Mouse (Mus musculus): Measurements from ENCODE around the gene Ccdc187. TPM values are rescaled to one million over a fixed set of nuclear protein-coding genes. Genes with fewer than 3 reads are reported as not detected.

Gene Ccdc187
- total and polyA plus RNA-seq, 3 experiments: not detected

GRCm38 (mm10) chr2:26311936-26312335 lies 17.6 kb upstream of the Ccdc187 start:
- Histone ChIP-seq H3K9me3 (replicated peaks; ENCODE audit: low read length) (no peaks in the 10 kb centered on the region), H3K9ac (ENCODE audit: insufficient read depth, low read depth) (no peak overlapping the region), H3K79me2 (replicated peaks; ENCODE audit: control insufficient read depth, extremely low read depth, insufficient read depth, poor library complexity, severe bottlenecking) (no peaks in the 10 kb centered on the region), H3K4me1 (ENCODE audit: control insufficient read depth in 1 of 2, insufficient read depth in 2 of 2) (peaks cover 14 to 30% of the 10 kb centered on the region in 2 experiments), H3K27ac (ENCODE audit: insufficient read depth, low read depth) (no peak overlapping the region), H3K4me3 (replicated peaks in 1 of 3; ENCODE audit: low read depth in 2 of 3, low read length in 2 of 3, poor library complexity in 1 of 3) (no peak overlapping the region), H3K27me3 (replicated peaks) (peaks cover 37% of the 10 kb centered on the region), H3K4me2 (ENCODE audit: insufficient read depth, low read depth, poor library complexity, severe bottlenecking) (no peak overlapping the region), H3K36me3 (replicated peaks in 1 of 2; ENCODE audit: control insufficient read depth in 1 of 2, insufficient read depth in 1 of 2, low read length in 1 of 2) (no peaks in the 10 kb centered on the region)
- TF ChIP-seq ZMIZ1 (IDR thresholded peaks at IDR 0.05; ENCODE audit: low read depth, low read length) (no peak), MAX (IDR thresholded peaks at IDR 0.05; ENCODE audit: low read length) (no peak), IRF4 (IDR thresholded peaks at IDR 0.05; ENCODE audit: low read depth, low read length) (no peak), MAZ (IDR thresholded peaks at IDR 0.05; ENCODE audit: low read depth, low read length) (no peak), ZNF384 (IDR thresholded peaks at IDR 0.05; ENCODE audit: low read depth, low read length) (no peak), UBTF (IDR thresholded peaks at IDR 0.05; ENCODE audit: low read depth, low read length) (no peak), POLR2AphosphoS2 (IDR thresholded peaks at IDR 0.05; ENCODE audit: low read depth, low read length) (no peak), MEF2A (IDR thresholded peaks at IDR 0.05; ENCODE audit: borderline replicate concordance, low read depth, low read length) (no peak)
- dilution Hi-C loops (cut with MboI; ENCODE audit: extremely low pct_ligation_motif_present, extremely low pct_unique_long_range_greater_than_20kb, low sequenced_read_pairs) (no loop called here), in situ Hi-C loops (cut with MboI; ENCODE audit: low pct_ligation_motif_present, low pct_unique_long_range_greater_than_20kb, low sequenced_read_pairs) (no loop called here)
- no peak for DNase-seq (ENCODE audit: extremely low read depth)

DNA sequence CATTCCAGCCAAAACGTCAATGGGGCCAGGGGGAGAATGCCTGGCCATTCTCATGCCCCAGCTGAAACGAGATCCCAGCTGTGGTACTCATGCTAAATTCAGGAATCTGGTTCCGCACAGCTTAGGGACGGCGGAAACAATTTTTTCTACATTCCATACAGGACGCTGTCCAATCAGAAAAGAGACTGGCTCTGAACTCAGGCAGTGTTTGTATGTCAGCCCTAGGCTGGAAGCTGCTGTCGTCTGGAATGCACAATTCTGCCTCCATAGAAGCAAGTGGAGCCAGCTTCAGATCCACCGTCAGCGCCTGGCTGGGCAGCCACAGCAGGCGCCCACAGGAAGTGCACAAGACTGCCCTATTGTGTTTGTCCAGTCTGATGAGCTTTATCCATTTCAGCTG lies 15.4 kb upstream of the Ccdc187 start:
- Histone ChIP-seq H3K4me2 (ENCODE audit: insufficient read depth, low read depth, poor library complexity, severe bottlenecking) (no peak overlapping the region), H3K79me2 (replicated peaks; ENCODE audit: control insufficient read depth, extremely low read depth, insufficient read depth, poor library complexity, severe bottlenecking) (no peaks in the 10 kb centered on the region), H3K27ac (ENCODE audit: insufficient read depth, low read depth) (no peak overlapping the region), H3K9me3 (replicated peaks; ENCODE audit: low read length) (peaks cover 1% of the 10 kb centered on the region), H3K27me3 (replicated peaks) (peaks cover 20% of the 10 kb centered on the region), H3K4me3 (replicated peaks in 1 of 3; ENCODE audit: low read depth in 2 of 3, low read length in 2 of 3, poor library complexity in 1 of 3) (no peak overlapping the region), H3K9ac (ENCODE audit: insufficient read depth, low read depth) (no peak overlapping the region), H3K36me3 (replicated peaks in 1 of 2; ENCODE audit: control insufficient read depth in 1 of 2, insufficient read depth in 1 of 2, low read length in 1 of 2) (no peaks in the 10 kb centered on the region), H3K4me1 (ENCODE audit: control insufficient read depth in 1 of 2, insufficient read depth in 2 of 2) (peaks cover 4 to 15% of the 10 kb centered on the region in 2 experiments)
- no peak for DNase-seq (ENCODE audit: extremely low read depth)
- dilution Hi-C loops (cut with MboI; ENCODE audit: extremely low pct_ligation_motif_present, extremely low pct_unique_long_range_greater_than_20kb, low sequenced_read_pairs) (no loop called here), in situ Hi-C loops (cut with MboI; ENCODE audit: low pct_ligation_motif_present, low pct_unique_long_range_greater_than_20kb, low sequenced_read_pairs) (no loop called here)
- TF ChIP-seq MEF2A (IDR thresholded peaks at IDR 0.05; ENCODE audit: borderline replicate concordance, low read depth, low read length) (no peak), POLR2AphosphoS2 (IDR thresholded peaks at IDR 0.05; ENCODE audit: low read depth, low read length) (no peak), ETS1 (conservative IDR thresholded peaks at IDR 0.05; ENCODE audit: low read depth, low read length) (no peak), RAD21 (IDR thresholded peaks at IDR 0.05; ENCODE audit: low read depth, low read length) (no peak), KAT2A (IDR thresholded peaks at IDR 0.05; ENCODE audit: insufficient replicate concordance, low read length) (no peak), CHD1 (IDR thresholded peaks at IDR 0.05; ENCODE audit: low read depth, low read length) (no peak), ZKSCAN1 (IDR thresholded peaks at IDR 0.05; ENCODE audit: borderline replicate concordance, low read depth, low read length) (no peak), JUND (conservative IDR thresholded peaks at IDR 0.05; ENCODE audit: low read depth, low read length) (no peak), ZC3H11A (IDR thresholded peaks at IDR 0.05; ENCODE audit: low read depth, low read length) (no peak), BHLHE40 (IDR thresholded peaks at IDR 0.05; ENCODE audit: low read depth, low read length) (no peak)

All from CH12.LX (cell line).